Mouse (Mus musculus) MEL (cell line): ENCODE data around the gene Cir1. TPM values are rescaled to one million over a fixed set of nuclear protein-coding genes. Genes with fewer than 3 reads are reported as not detected.

Experiments used
- DNase-seq: peaks from one replicate; pipeline ENCODE4 v3.0.0; 2011; ENCODE audit warnings: low read depth, low spot score
- H3K27ac ChIP-seq: 2 replicates; pipeline ENCODE4 v1.5.1; 2012; ENCODE audit warnings: low read depth, mild to moderate bottlenecking, control low read depth, low read length, moderate library complexity; ENCODE audit not compliant: control insufficient read depth
- H3K27me3 ChIP-seq, 2 experiments: fragments of 150-350 bp in 1 of 2; sonication (generic) in 1 of 2; 2 replicates each; pipeline ENCODE4 v1.6.1; 2012; ENCODE audit warnings: low read length in 2 of 2, mild to moderate bottlenecking in 2 of 2, improper control_type of control experiment in 1 of 2, moderate library complexity in 1 of 2; ENCODE audit not compliant: insufficient read depth in 2 of 2, control insufficient read depth in 1 of 2
- H3K36me3 ChIP-seq, 2 experiments: 2 replicates each; pipeline ENCODE4 v1.6.1; 2012 to 2014; ENCODE audit warnings: low read length in 2 of 2, improper control_type of control experiment in 1 of 2, inconsistent platforms in 1 of 2, mild to moderate bottlenecking in 1 of 2; ENCODE audit not compliant: insufficient read depth in 2 of 2, control insufficient read depth in 1 of 2
- H3K4me1 ChIP-seq, 2 experiments: fragments of 150-350 bp in 1 of 2; sonication (generic) in 1 of 2; 2 replicates each; pipeline ENCODE4 v1.6.1; 2012; ENCODE audit warnings: low read length in 2 of 2, improper control_type of control experiment in 1 of 2, mild to moderate bottlenecking in 1 of 2; ENCODE audit not compliant: insufficient read depth in 2 of 2, control insufficient read depth in 1 of 2
- H3K4me3 ChIP-seq, 2 experiments: fragments of 150-350 bp in 1 of 2; sonication (generic) in 1 of 2; 2 replicates each; pipeline ENCODE4 v1.5.1; 2012; ENCODE audit warnings: low read depth in 2 of 2, low read length in 2 of 2, mild to moderate bottlenecking in 2 of 2, moderate library complexity in 2 of 2, control low read depth in 1 of 2, improper control_type of control experiment in 1 of 2; ENCODE audit not compliant: control insufficient read depth in 1 of 2, insufficient read depth in 1 of 2
- H3K79me2 ChIP-seq: 2 replicates; pipeline ENCODE4 v1.6.1; 2012; ENCODE audit warnings: mild to moderate bottlenecking, low read length, moderate library complexity; ENCODE audit not compliant: control insufficient read depth, poor library complexity, insufficient read depth
- H3K9ac ChIP-seq: 2 replicates; pipeline ENCODE4 v1.6.1; 2012; ENCODE audit warnings: low read depth, mild to moderate bottlenecking, control low read depth, low read length, moderate library complexity; ENCODE audit not compliant: control insufficient read depth, poor library complexity, severe bottlenecking
- H3K9me3 ChIP-seq: fragments of 150-350 bp; sonication (generic); replicated peaks from 2 replicates; pipeline ENCODE4 v1.6.1; 2012; ENCODE audit warnings: mild to moderate bottlenecking, low read length, improper control_type of control experiment, moderate library complexity; ENCODE audit not compliant: insufficient read depth
- BHLHE40 ChIP-seq: IDR thresholded peaks from 2 replicates; pipeline ENCODE4 v1.6.1; 2012; ENCODE audit warnings: low read depth, mild to moderate bottlenecking, inconsistent platforms, low read length, improper control_type of control experiment, borderline replicate concordance
- CHD1 ChIP-seq: IDR thresholded peaks from 2 replicates; pipeline ENCODE4 v1.6.1; 2012; ENCODE audit warnings: low read depth, mild to moderate bottlenecking, inconsistent platforms, low read length, improper control_type of control experiment
- CHD2 ChIP-seq: IDR thresholded peaks from 2 replicates; pipeline ENCODE4 v1.6.1; 2011; ENCODE audit warnings: low read length, improper control_type of control experiment
- CTCF ChIP-seq, 3 experiments: IDR thresholded peaks in 2 of 3; conservative IDR thresholded peaks in 1 of 3; 2 replicates each; pipeline ENCODE4 v1.5.1; 2011 to 2012; ENCODE audit warnings: low read length in 3 of 3, low read depth in 2 of 3, mild to moderate bottlenecking in 2 of 3, improper control_type of control experiment in 1 of 3, inconsistent platforms in 1 of 3, mixed read lengths in 1 of 3, moderate library complexity in 1 of 3; ENCODE audit not compliant: control insufficient read depth in 1 of 3, insufficient read depth in 1 of 3, poor library complexity in 1 of 3, severe bottlenecking in 1 of 3
- ELF1 ChIP-seq: IDR thresholded peaks from 2 replicates; pipeline ENCODE4 v1.6.1; 2014; ENCODE audit warnings: low read depth, mild to moderate bottlenecking, inconsistent platforms, low read length, improper control_type of control experiment, moderate library complexity
- ETS1 ChIP-seq: IDR thresholded peaks from 2 replicates; pipeline ENCODE4 v1.6.1; 2012; ENCODE audit warnings: low read depth, mild to moderate bottlenecking, inconsistent platforms, low read length, improper control_type of control experiment, moderate library complexity
- GATA1 ChIP-seq: IDR thresholded peaks from 2 replicates; pipeline ENCODE4 v1.6.1; 2011; ENCODE audit warnings: low read depth, low read length, improper control_type of control experiment
- HCFC1 ChIP-seq: IDR thresholded peaks from 2 replicates; pipeline ENCODE4 v1.6.1; 2012; ENCODE audit warnings: low read depth, mild to moderate bottlenecking, inconsistent platforms, low read length, improper control_type of control experiment, moderate library complexity
- JUND ChIP-seq: IDR thresholded peaks from 2 replicates; pipeline ENCODE4 v1.6.1; 2011; ENCODE audit warnings: low read depth, mild to moderate bottlenecking, improper control_type of control experiment, low read length
- KAT2A ChIP-seq: conservative IDR thresholded peaks from 2 replicates; pipeline ENCODE4 v1.6.1; 2012; ENCODE audit warnings: low read depth, low read length, improper control_type of control experiment, inconsistent platforms
- MAFK ChIP-seq: IDR thresholded peaks from 2 replicates; pipeline ENCODE4 v1.6.1; 2011; ENCODE audit warnings: low read depth, mild to moderate bottlenecking, low read length, improper control_type of control experiment, borderline replicate concordance
- MAX ChIP-seq: IDR thresholded peaks from 2 replicates; pipeline ENCODE4 v1.6.1; 2011; ENCODE audit warnings: low read length, improper control_type of control experiment
- MAZ ChIP-seq: IDR thresholded peaks from 2 replicates; pipeline ENCODE4 v1.6.1; 2012; ENCODE audit warnings: low read depth, mild to moderate bottlenecking, inconsistent platforms, low read length, improper control_type of control experiment
- MEF2A ChIP-seq: IDR thresholded peaks from 2 replicates; pipeline ENCODE4 v1.6.1; 2014; ENCODE audit warnings: low read depth, mild to moderate bottlenecking, inconsistent platforms, low read length, improper control_type of control experiment; ENCODE audit not compliant: poor library complexity, insufficient replicate concordance, severe bottlenecking; ENCODE audit errors: extremely low read depth
- MXI1 ChIP-seq: IDR thresholded peaks from 2 replicates; pipeline ENCODE4 v1.6.1; 2011; ENCODE audit warnings: mild to moderate bottlenecking, low read depth, low read length, improper control_type of control experiment
- MYB ChIP-seq: IDR thresholded peaks from 2 replicates; pipeline ENCODE4 v1.6.1; 2011; ENCODE audit warnings: mild to moderate bottlenecking, low read depth, low read length, improper control_type of control experiment
- MYC ChIP-seq: IDR thresholded peaks from 2 replicates; pipeline ENCODE4 v1.6.1; 2011; ENCODE audit warnings: low read depth, mild to moderate bottlenecking, low read length, improper control_type of control experiment, moderate library complexity
- NELFE ChIP-seq: IDR thresholded peaks from 2 replicates; pipeline ENCODE4 v1.6.1; 2011; ENCODE audit warnings: low read depth, low read length, improper control_type of control experiment
- NRF1 ChIP-seq: IDR thresholded peaks from 2 replicates; pipeline ENCODE4 v1.6.1; 2014; ENCODE audit warnings: low read depth, mild to moderate bottlenecking, inconsistent platforms, low read length, improper control_type of control experiment, moderate library complexity; ENCODE audit not compliant: poor library complexity, insufficient read depth, severe bottlenecking
- POLR2A ChIP-seq, 2 experiments: IDR thresholded peaks; 2 replicates each; pipeline ENCODE4 v1.6.1; 2011 to 2012; ENCODE audit warnings: low read length in 2 of 2, mild to moderate bottlenecking in 2 of 2, control low read depth in 1 of 2, improper control_type of control experiment in 1 of 2, low read depth in 1 of 2, moderate library complexity in 1 of 2; ENCODE audit not compliant: control insufficient read depth in 1 of 2, insufficient read depth in 1 of 2, poor library complexity in 1 of 2
- POLR2AphosphoS2 ChIP-seq: IDR thresholded peaks from 2 replicates; pipeline ENCODE4 v1.6.1; 2011; ENCODE audit warnings: low read length, improper control_type of control experiment
- POLR2AphosphoS5 ChIP-seq: IDR thresholded peaks from 2 replicates; pipeline ENCODE4 v1.6.1; 2012; ENCODE audit warnings: low read depth, borderline replicate concordance, mild to moderate bottlenecking, inconsistent platforms, low read length, moderate library complexity, mixed read lengths
- RAD21 ChIP-seq: IDR thresholded peaks from 2 replicates; pipeline ENCODE4 v1.6.1; 2011; ENCODE audit warnings: mild to moderate bottlenecking, low read depth, low read length, improper control_type of control experiment
- RCOR1 ChIP-seq: IDR thresholded peaks from 2 replicates; pipeline ENCODE4 v1.6.1; 2012; ENCODE audit warnings: low read depth, mild to moderate bottlenecking, inconsistent platforms, low read length, improper control_type of control experiment
- SIN3A ChIP-seq: IDR thresholded peaks from 2 replicates; pipeline ENCODE4 v1.6.1; 2012; ENCODE audit warnings: low read length, improper control_type of control experiment, inconsistent platforms
- SMC3 ChIP-seq: IDR thresholded peaks from 2 replicates; pipeline ENCODE4 v1.6.1; 2011; ENCODE audit warnings: low read depth, low read length, improper control_type of control experiment
- TBP ChIP-seq: IDR thresholded peaks from 2 replicates; pipeline ENCODE4 v1.8.0; 2011; ENCODE audit warnings: low read depth, low read length, improper control_type of control experiment
- TCF12 ChIP-seq: IDR thresholded peaks from 2 replicates; pipeline ENCODE4 v1.6.1; 2014; ENCODE audit warnings: low read depth, mild to moderate bottlenecking, inconsistent platforms, low read length, improper control_type of control experiment, moderate library complexity
- UBTF ChIP-seq: IDR thresholded peaks from 2 replicates; pipeline ENCODE4 v1.6.1; 2012; ENCODE audit warnings: low read depth, mild to moderate bottlenecking, inconsistent platforms, low read length, improper control_type of control experiment, moderate library complexity, borderline replicate concordance; ENCODE audit not compliant: insufficient read depth
- USF1 ChIP-seq: IDR thresholded peaks from 2 replicates; pipeline ENCODE4 v1.6.1; 2014; ENCODE audit warnings: low read depth, mild to moderate bottlenecking, inconsistent platforms, low read length, improper control_type of control experiment, moderate library complexity
- USF2 ChIP-seq, 2 experiments: IDR thresholded peaks; 2 replicates each; pipeline ENCODE4 v1.6.1; 2011 to 2012; ENCODE audit warnings: improper control_type of control experiment in 2 of 2, low read length in 2 of 2, borderline replicate concordance in 1 of 2, inconsistent platforms in 1 of 2, low read depth in 1 of 2, mild to moderate bottlenecking in 1 of 2; ENCODE audit not compliant: insufficient read depth in 1 of 2
- ZC3H11A ChIP-seq: IDR thresholded peaks from 2 replicates; pipeline ENCODE4 v1.6.1; 2012; ENCODE audit warnings: low read depth, mild to moderate bottlenecking, inconsistent platforms, low read length, improper control_type of control experiment
- ZMIZ1 ChIP-seq: IDR thresholded peaks from 2 replicates; pipeline ENCODE4 v1.6.1; 2012; ENCODE audit warnings: low read depth, mild to moderate bottlenecking, inconsistent platforms, low read length, improper control_type of control experiment, moderate library complexity
- ZNF384 ChIP-seq: IDR thresholded peaks from 2 replicates; pipeline ENCODE4 v1.6.1; 2012; ENCODE audit warnings: low read depth, mild to moderate bottlenecking, inconsistent platforms, low read length, improper control_type of control experiment
- polyA plus RNA-seq, 2 experiments: library from polyadenylated mRNA; stranded (reverse) in 1 of 2; unstranded in 1 of 2; fragments of >175 nt in 1 of 2; fragments of >200 nt in 1 of 2; gene quantifications; 2 replicates each; pipeline versions ENCODE4 v1.2.1 to v1.2.4; 2012; ENCODE audit warnings: low replicate concordance in 2 of 2, low read depth in 1 of 2; ENCODE audit not compliant: insufficient read length in 2 of 2, insufficient read depth in 1 of 2, missing spikeins in 1 of 2
- total RNA-seq: library from RNA; depleted of rRNA; stranded (reverse); fragments of 300-350 nt; gene quantifications from 2 replicates; pipeline ENCODE4 v1.2.3, GENCODE M21; 2012; rRNA removed

Gene Cir1
- total RNA-seq, result 3.4 TPM in 2 replicates
- 1 to 10 TPM in 1 of 2 experiments, not detected in 1; 7.7 TPM for polyA plus RNA-seq

- Histone ChIP-seq H3K79me2 (peaks cover 3% of the 10 kb centered on the region), H3K27me3 (no peaks in the 10 kb centered on the region), H3K9me3 (no peaks in the 10 kb centered on the region), H3K27ac (peak within 1 kb of the TSS; percentile 89), H3K4me3 (peak within 1 kb of the TSS; percentile 92), H3K9ac (peak within 1 kb of the TSS; percentile 90), H3K36me3 (peaks cover 0 to 12% of the 10 kb centered on the region in 2 experiments; a peak in 2 of 4 replicates), H3K4me1 (peaks cover 0 to 4% of the 10 kb centered on the region in 2 experiments; a peak in 2 of 4 replicates)
- peak; percentile 95 for DNase-seq
- no peak for TF ChIP-seq MAX
- no peak for TF ChIP-seq SMC3
- TF ChIP-seq ETS1, result no peak
- TF ChIP-seq MEF2A, result no peak
- TF ChIP-seq CHD1, result no peak
- 0 out of 2 replicates have a peak, but pooled peaks have one; percentile 13 for TF ChIP-seq RCOR1
- TF ChIP-seq HCFC1, result peak; percentile 93
- TF ChIP-seq RAD21, result no peak
- TF ChIP-seq ZMIZ1, result peak; percentile 55; the same call in 1 of the 2 replicates
- peak; percentile 48 for TF ChIP-seq CHD2
- no peak for TF ChIP-seq MXI1
- TF ChIP-seq ZC3H11A, result no peak
- peak; percentile 67; the same call in 1 of the 2 replicates for TF ChIP-seq TBP
- TF ChIP-seq POLR2AphosphoS5, result no peak
- TF ChIP-seq NELFE, result peak; percentile 79
- TF ChIP-seq POLR2AphosphoS2, result peak; percentile 66
- no peak for TF ChIP-seq UBTF
- TF ChIP-seq BHLHE40, result no peak
- peak; percentile 79 for TF ChIP-seq NRF1
- no peak for TF ChIP-seq MYC
- TF ChIP-seq ZNF384, result no peak
- TF ChIP-seq MYB, result no peak
- no peak for TF ChIP-seq USF1
- TF ChIP-seq SIN3A, result peak; percentile 79
- no peak for TF ChIP-seq MAFK
- TF ChIP-seq MAZ, result no peak
- no peak for TF ChIP-seq GATA1
- TF ChIP-seq USF2 (IDR thresholded peaks at IDR 0.05; ENCODE audit: borderline replicate concordance in 1 of 2, insufficient read depth in 1 of 2, low read depth in 1 of 2, low read length in 2 of 2), result no peak
- TF ChIP-seq CTCF (IDR thresholded peaks at IDR 0.05 in 2 of 3, conservative IDR thresholded peaks at IDR 0.05 in 1 of 3; ENCODE audit: control insufficient read depth in 1 of 3, insufficient read depth in 1 of 3, low read depth in 2 of 3, low read length in 3 of 3, poor library complexity in 1 of 3, severe bottlenecking in 1 of 3), result no peak
- TF ChIP-seq POLR2A (IDR thresholded peaks at IDR 0.05; ENCODE audit: control insufficient read depth in 1 of 2, insufficient read depth in 1 of 2, low read depth in 1 of 2, low read length in 2 of 2, poor library complexity in 1 of 2), result peak; percentile 71 to 73; a peak in 3 of 4 replicates
- TF ChIP-seq TCF12, result peak; percentile 39
- TF ChIP-seq KAT2A, result peak; percentile 77
- peak; percentile 82 for TF ChIP-seq ELF1
- TF ChIP-seq JUND, result no peak
Observed at GRCm38 (mm10) chr2:73312152-73313116, at the start of gene Cir1, which contains the start of gene Scrn3. Cir1 (minus strand) TSS chr2:73312701. Scrn3 (plus strand) TSS chr2:73312601.
